In the genomic region with DNA sequence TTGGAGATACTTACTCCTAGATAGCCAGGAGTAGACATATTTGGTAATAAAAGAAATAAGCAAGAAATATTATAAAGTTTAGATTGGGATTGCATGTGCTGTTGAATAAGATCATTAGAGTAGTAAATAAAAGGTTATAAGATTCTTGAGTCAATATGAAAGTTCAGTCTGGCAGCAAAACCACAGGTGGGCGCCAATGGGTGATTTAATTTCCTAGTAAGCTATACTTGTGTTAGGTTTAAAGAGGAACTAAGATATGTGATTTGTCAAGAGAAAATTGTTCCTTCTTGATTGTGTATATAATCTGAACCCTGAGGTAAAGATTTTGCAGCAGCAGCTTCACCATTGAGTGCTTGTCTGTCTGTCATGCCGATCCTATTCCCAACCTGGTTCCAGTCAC, we compare ENCODE assay signal across 31 mouse cellular contexts. TPM values are rescaled to one million over a fixed set of nuclear protein-coding genes. Genes with fewer than 3 reads are reported as not detected.
A peak's percentile ranks its signal among the peaks of the same experiment; 100 is the strongest.
DNase-seq lines count a peak whose midpoint lies in the region; ATAC-seq and TF ChIP-seq lines count a peak whose summit lies in the region.
"Had no signal": no experiment of that assay in that cellular context is flagged by ENCODE, and none has a peak within 500 bp of the region (broad histone marks: within the 10 kb centered on the region; RNA-seq: fewer than 3 reads in every experiment).

No protein-coding gene starts in this region.

- H3K9ac ChIP-seq in midbrain, embryonic 13.5 days (replicated peaks): no peak overlapping the region
- H3K9ac ChIP-seq: forebrain, postnatal 0 days; hindbrain, embryonic 13.5 days had no signal

- WGBS in kidney, adult 2 months: 76% methylated on average over 2 of the region's 2 CpGs
- 61% methylated on average over 2 of the region's 2 CpGs for WGBS in lung, adult 2 months
- WGBS in midbrain, embryonic 13.5 days: 86% methylated on average over 2 of the region's 2 CpGs

- no peaks in the 10 kb centered on the region for H3K27me3 ChIP-seq in kidney, adult 2 months (replicated peaks; ENCODE audit: control insufficient read depth, insufficient read depth, low read length)
- H3K27me3 ChIP-seq in splenic B cell, adult 2 months (ENCODE audit: control insufficient read depth, insufficient read depth, low read length, poor library complexity, severe bottlenecking): no peaks in the 10 kb centered on the region
- H3K27me3 ChIP-seq in midbrain, embryonic 13.5 days: no peaks in the 10 kb centered on the region
- H3K27me3 ChIP-seq: hindbrain, embryonic 13.5 days had no signal

- TF ChIP-seq CTCF in kidney, adult 2 months (conservative IDR thresholded peaks at IDR 0.05; ENCODE audit: insufficient read depth, insufficient read length, low read depth, low read length): no peak
- no peak for TF ChIP-seq CTCF in lung, adult 2 months (IDR thresholded peaks at IDR 0.05; ENCODE audit: insufficient read depth, low read length)
- TF ChIP-seq CTCF in bone marrow macrophage, adult 2 months (IDR thresholded peaks at IDR 0.05; ENCODE audit: low read depth, low read length): no peak

- H3K27ac ChIP-seq in kidney, adult 2 months (ENCODE audit: insufficient read depth, low read depth, low read length): no peak overlapping the region
- peak overlapping the region; percentile 85 for H3K27ac ChIP-seq in bone marrow macrophage, adult 2 months (ENCODE audit: insufficient read depth, low read depth, low read length)
- no peak overlapping the region for H3K27ac ChIP-seq in midbrain, embryonic 13.5 days
- H3K27ac ChIP-seq: gastrocnemius, adult 2 months; hindbrain, embryonic 10.5 days; hindbrain, embryonic 13.5 days had no signal

- H3K4me3 ChIP-seq in kidney, adult 2 months (ENCODE audit: insufficient read depth, low read depth, low read length): no peak overlapping the region
- H3K4me3 ChIP-seq in lung, adult 2 months (replicated peaks; ENCODE audit: extremely low read depth, low read depth, low read length): no peak overlapping the region
- H3K4me3 ChIP-seq in bone marrow macrophage, adult 2 months (ENCODE audit: insufficient read depth, low read length): no peak overlapping the region
- no peak overlapping the region for H3K4me3 ChIP-seq in midbrain, embryonic 13.5 days (replicated peaks)
- H3K4me3 ChIP-seq: gastrocnemius, adult 2 months; hindbrain, embryonic 10.5 days; hindbrain, embryonic 13.5 days had no signal

- H3K36me3 ChIP-seq in kidney, adult 2 months (ENCODE audit: control insufficient read depth, insufficient read depth, low read length): no peaks in the 10 kb centered on the region
- no peaks in the 10 kb centered on the region for H3K36me3 ChIP-seq in splenic B cell, adult 2 months (ENCODE audit: control insufficient read depth, insufficient read depth, low read length, poor library complexity, severe bottlenecking)
- H3K36me3 ChIP-seq in midbrain, embryonic 13.5 days: no peaks in the 10 kb centered on the region
- H3K36me3 ChIP-seq: hindbrain, embryonic 10.5 days; hindbrain, embryonic 13.5 days had no signal

- ATAC-seq in midbrain, embryonic 13.5 days: no peak
- ATAC-seq: forebrain, embryonic 14.5 days; forebrain, postnatal 0 days; hindbrain, embryonic 16.5 days had no signal

- H3K4me2 ChIP-seq in midbrain, embryonic 13.5 days (replicated peaks): no peak overlapping the region
- H3K4me2 ChIP-seq: heart, embryonic 11.5 days; hindbrain, embryonic 13.5 days had no signal

- peaks cover 47% of the 10 kb centered on the region for H3K9me3 ChIP-seq in midbrain, embryonic 13.5 days

- DNase-seq in kidney, adult 2 months: peak; percentile 8
- no peak for DNase-seq in kidney, postnatal 14 days
- peak; percentile 57 for DNase-seq in lung, postnatal 36 days
- DNase-seq in lung, adult 2 months: no peak
- DNase-seq in splenic B cell, adult 2 months (ENCODE audit: low read depth, low spot score): peak; percentile 49
- DNase-seq in right cerebral cortex, adult 18-20 months: no peak
- DNase-seq: adrenal gland, adult 2 months; adrenal gland, postnatal 14 days; cerebellum, adult 11-12 months; cerebellum, adult 8-10 months; cerebellum, postnatal 10 days; cerebellum, postnatal 36 days; embryo, embryonic 11 days; forebrain, postnatal 0 days; gastrocnemius, adult 2 months; gastrocnemius, postnatal 14 days had no signal

- H3K4me1 ChIP-seq in kidney, adult 2 months (ENCODE audit: control insufficient read depth, insufficient read depth, low read length): no peaks in the 10 kb centered on the region
- H3K4me1 ChIP-seq in lung, adult 2 months (ENCODE audit: control insufficient read depth, insufficient read depth, low read length): no peaks in the 10 kb centered on the region
- peaks cover 40% of the 10 kb centered on the region for H3K4me1 ChIP-seq in bone marrow macrophage, adult 2 months (ENCODE audit: control insufficient read depth, insufficient read depth, low read length)
- H3K4me1 ChIP-seq in midbrain, embryonic 13.5 days (replicated peaks): no peaks in the 10 kb centered on the region
- H3K4me1 ChIP-seq: hindbrain, embryonic 10.5 days; hindbrain, embryonic 13.5 days had no signal

- no peak for TF ChIP-seq POLR2A in kidney, adult 2 months (IDR thresholded peaks at IDR 0.05; ENCODE audit: low read depth, low read length)
- no peak for TF ChIP-seq POLR2A in lung, adult 2 months (IDR thresholded peaks at IDR 0.05; ENCODE audit: borderline replicate concordance, extremely low read depth, low read depth, low read length)
- TF ChIP-seq POLR2A in bone marrow macrophage, adult 2 months (IDR thresholded peaks at IDR 0.05; ENCODE audit: borderline replicate concordance, low read depth, low read length): no peak

RNA-seq across cellular contexts. Expression of a gene that starts 44.0 kb away (rescaled TPM):
- polyA plus RNA-seq in kidney, adult 2 months (2012; rRNA removed): not detected in 2 replicates
- not detected in 2 replicates for polyA plus RNA-seq in lung, adult 2 months (2012; rRNA removed)
- polyA plus RNA-seq in bone marrow macrophage, adult 2 months (2012; ENCODE audit: insufficient read depth, insufficient read length, missing spikeins): not detected in 2 replicates
- polyA plus RNA-seq in midbrain, embryonic 13.5 days (2015; fragmentation: Nextera tagmentation; extraction: Ambion mirVana): not detected in 2 replicates
- polyA plus RNA-seq: adrenal gland, adult 2 months; brain, embryonic 14.5 days; cortical plate, adult 2 months; embryonic facial prominence, embryonic 11.5 days; embryonic facial prominence, embryonic 14.5 days; forebrain, embryonic 11.5 days; forebrain, embryonic 14.5 days; forebrain, postnatal 0 days; frontal cortex, adult 2 months; heart, embryonic 11.5 days; heart, embryonic 14.5 days; heart, postnatal 0 days; hindbrain, embryonic 10.5 days; hindbrain, embryonic 13.5 days; hindbrain, embryonic 16.5 days had no signal

Comparison
In these comparisons a context has a peak if more than half of its experiments do, and no peak if none do; other contexts are left out.
1. DNase-seq: peak in kidney, adult 2 months (single experiment), lung, postnatal 36 days (single experiment) and splenic B cell, adult 2 months (single experiment); none in kidney, postnatal 14 days (single experiment), lung, adult 2 months (single experiment) and right cerebral cortex, adult 18-20 months (single experiment).